Mouse (Mus musculus) forebrain, embryonic 11.5 days (tissue): ENCODE data around the gene Mapk8. TPM values are rescaled to one million over a fixed set of nuclear protein-coding genes. Genes with fewer than 3 reads are reported as not detected.

ENCODE experiments used
- ATAC-seq: fragments of 200-750 bp; cut with Nextera tagmentation; replicated peaks from 2 replicates; pipeline ENCODE4 v1.8.0; 2017; ENCODE audit warnings: moderate TSS enrichment; ENCODE audit not compliant: low FRiP score
- DNase-seq: peaks from one replicate; pipeline ENCODE4 v3.0.0-alpha.2; 2017; ENCODE audit warnings: low spot score
- H3K27ac ChIP-seq: fragments of 300-500 bp; sonication (generic); 2 replicates; pipeline ENCODE4 v1.5.1; 2014; ENCODE audit warnings: low read depth, low read length
- H3K27me3 ChIP-seq: fragments of 300-500 bp; sonication (generic); 2 replicates; pipeline ENCODE4 v1.6.1; 2014; ENCODE audit warnings: mild to moderate bottlenecking, low read length, mixed read lengths; ENCODE audit not compliant: control insufficient read depth, insufficient read depth
- H3K36me3 ChIP-seq: fragments of 300-500 bp; sonication (generic); 2 replicates; pipeline ENCODE4 v1.6.1; 2014; ENCODE audit warnings: mild to moderate bottlenecking, low read length, moderate library complexity, mixed read lengths; ENCODE audit not compliant: control insufficient read depth, insufficient read depth
- H3K4me1 ChIP-seq: fragments of 300-500 bp; sonication (generic); replicated peaks from 2 replicates; pipeline ENCODE4 v1.6.1; 2014; ENCODE audit warnings: low read length, mixed read lengths; ENCODE audit not compliant: control insufficient read depth, insufficient read depth
- H3K4me2 ChIP-seq: fragments of 300-500 bp; sonication (generic); 2 replicates; pipeline ENCODE4 v1.6.1; 2014; ENCODE audit warnings: low read depth, mild to moderate bottlenecking, low read length, moderate library complexity, mixed read lengths; ENCODE audit not compliant: severe bottlenecking
- H3K4me3 ChIP-seq: fragments of 300-500 bp; sonication (generic); 2 replicates; pipeline ENCODE4 v1.5.1; 2014; ENCODE audit warnings: low read depth, low read length
- H3K9ac ChIP-seq: fragments of 300-500 bp; sonication (generic); 2 replicates; pipeline ENCODE4 v1.6.1; 2014; ENCODE audit warnings: low read length
- H3K9me3 ChIP-seq: fragments of 300-500 bp; sonication (generic); 2 replicates; pipeline ENCODE4 v1.6.1; 2016; ENCODE audit warnings: low read length, mixed read lengths; ENCODE audit not compliant: control insufficient read depth
- WGBS: fragments of 180-500 bp; shearing (Covaris S2); extraction: QIAGEN DNeasy Blood & Tissue Kit; methylation state at CpG from one replicate; pipeline ENCODE4 v1.1.7; 2014; 5-methylcytosine and 5-hydroxymethylcytosine counted together
- polyA plus RNA-seq: library from polyadenylated mRNA; unstranded; fragments of >200 nt; fragmentation: Nextera tagmentation; extraction: Ambion mirVana; gene quantifications from 2 replicates; pipeline ENCODE4 v1.2.1, GENCODE M21; 2014

Gene Mapk8
- polyA plus RNA-seq, 1 experiment from 2014 or later: 24.9 TPM

GRCm38 (mm10) chr14:33423003-33423402 lies 24.0 kb downstream of the Mapk8 start:
- whole genome bisulfite sequencing: 85% methylated on average over 1 of the region's 1 CpGs
- Histone ChIP-seq H3K9me3 (no peaks in the 10 kb centered on the region), H3K4me2 (no peak overlapping the region), H3K27me3 (no peaks in the 10 kb centered on the region), H3K4me1 (no peaks in the 10 kb centered on the region), H3K4me3 (no peak overlapping the region), H3K27ac (no peak overlapping the region), H3K36me3 (no peaks in the 10 kb centered on the region), H3K9ac (no peak overlapping the region)
- ATAC-seq (no peak), DNase-seq (no peak)

GRCm38 (mm10) chr14:33418311-33418909 lies 28.5 kb downstream of the Mapk8 start:
- no peak overlapping the region for H3K9ac ChIP-seq
- no peaks in the 10 kb centered on the region for H3K36me3 ChIP-seq
- no peak overlapping the region for H3K4me2 ChIP-seq
- ATAC-seq (no peak), DNase-seq (no peak)
- no peak overlapping the region for H3K4me3 ChIP-seq
- H3K27ac ChIP-seq: no peak overlapping the region
- no peaks in the 10 kb centered on the region for H3K4me1 ChIP-seq
- H3K27me3 ChIP-seq: no peaks in the 10 kb centered on the region
- 98% methylated on average over 3 of the region's 3 CpGs for WGBS
- H3K9me3 ChIP-seq: no peaks in the 10 kb centered on the region

- no peak for DNase-seq
- ATAC-seq: no peak
- H3K36me3 ChIP-seq: no peaks in the 10 kb centered on the region
- no peak overlapping the region for H3K4me2 ChIP-seq
- no peak overlapping the region for H3K4me3 ChIP-seq
- WGBS: 89% methylated on average over 1 of the region's 1 CpGs
- no peak overlapping the region for H3K27ac ChIP-seq
- H3K27me3 ChIP-seq: no peaks in the 10 kb centered on the region
- no peaks in the 10 kb centered on the region for H3K4me1 ChIP-seq
- H3K9ac ChIP-seq: no peak overlapping the region
- no peaks in the 10 kb centered on the region for H3K9me3 ChIP-seq
Measured at GRCm38 (mm10) chr14:33415746-33416145, 31.2 kb downstream of the Mapk8 start.

GRCm38 (mm10) chr14:33402331-33402730 lies 44.6 kb downstream of the Mapk8 start:
- Histone ChIP-seq H3K4me1 (no peaks in the 10 kb centered on the region), H3K9me3 (no peaks in the 10 kb centered on the region), H3K9ac (no peak overlapping the region), H3K27me3 (no peaks in the 10 kb centered on the region), H3K27ac (no peak overlapping the region), H3K36me3 (no peaks in the 10 kb centered on the region; the same call in 1 of the 2 replicates), H3K4me2 (no peak overlapping the region), H3K4me3 (no peak overlapping the region)
- DNase-seq: no peak
- WGBS: 98% methylated on average over 1 of the region's 1 CpGs
- ATAC-seq: no peak

GRCm38 (mm10) chr14:33400019-33400418 lies 46.9 kb downstream of the Mapk8 start:
- DNase-seq: no peak
- no peaks in the 10 kb centered on the region; the same call in 1 of the 2 replicates for H3K36me3 ChIP-seq
- H3K4me2 ChIP-seq: no peak overlapping the region
- H3K27ac ChIP-seq: no peak overlapping the region
- H3K9me3 ChIP-seq: no peaks in the 10 kb centered on the region
- H3K9ac ChIP-seq: no peak overlapping the region
- 85% methylated on average over 3 of the region's 3 CpGs for WGBS
- H3K4me1 ChIP-seq: no peaks in the 10 kb centered on the region
- no peak for ATAC-seq
- no peak overlapping the region for H3K4me3 ChIP-seq
- no peaks in the 10 kb centered on the region for H3K27me3 ChIP-seq

- Histone ChIP-seq H3K4me2 (no peak overlapping the region), H3K9me3 (no peaks in the 10 kb centered on the region), H3K9ac (no peak overlapping the region), H3K36me3 (no peaks in the 10 kb centered on the region; the same call in 1 of the 2 replicates), H3K27me3 (no peaks in the 10 kb centered on the region), H3K4me1 (no peaks in the 10 kb centered on the region), H3K4me3 (no peak overlapping the region), H3K27ac (no peak overlapping the region)
- WGBS: 87% methylated on average over 5 of the region's 5 CpGs
- ATAC-seq (no peak), DNase-seq (no peak)
Measured at GRCm38 (mm10) chr14:33398065-33398860, 48.7 kb downstream of the Mapk8 start.

GRCm38 (mm10) chr14:33380830-33381457 lies 66.0 kb downstream of the Mapk8 start:
- no peak for DNase-seq
- no peak overlapping the region for H3K4me2 ChIP-seq
- no peaks in the 10 kb centered on the region for H3K4me1 ChIP-seq
- H3K36me3 ChIP-seq: no peaks in the 10 kb centered on the region; the same call in 1 of the 2 replicates
- no peaks in the 10 kb centered on the region for H3K27me3 ChIP-seq
- no peak overlapping the region for H3K4me3 ChIP-seq
- H3K9me3 ChIP-seq: no peaks in the 10 kb centered on the region
- 89% methylated on average over 6 of the region's 6 CpGs for WGBS
- no peak overlapping the region for H3K9ac ChIP-seq
- H3K27ac ChIP-seq: no peak overlapping the region
- no peak for ATAC-seq

- Histone ChIP-seq H3K4me3 (no peak overlapping the region), H3K4me1 (no peaks in the 10 kb centered on the region), H3K36me3 (no peaks in the 10 kb centered on the region; the same call in 1 of the 2 replicates), H3K27me3 (no peaks in the 10 kb centered on the region), H3K27ac (no peak overlapping the region), H3K9ac (no peak overlapping the region), H3K4me2 (no peak overlapping the region), H3K9me3 (no peaks in the 10 kb centered on the region)
- no peak for DNase-seq
- no peak for ATAC-seq
- WGBS: 44% methylated on average over 5 of the region's 5 CpGs
Measured at GRCm38 (mm10) chr14:33378723-33379122, 68.2 kb downstream of the Mapk8 start.
